Mouse (Mus musculus) splenic B cell, adult 2 months (primary cell): Measurements from ENCODE around the gene Gm20388.
A peak's percentile ranks its signal among the peaks of the same experiment; 100 is the strongest.

Experiments
- DNase-seq: peaks from one replicate; pipeline ENCODE4 v3.0.0-alpha.2; 2011; ENCODE audit warnings: low read depth, low spot score
- H3K27me3 ChIP-seq: 2 replicates; pipeline ENCODE4 v1.6.1; 2012; ENCODE audit warnings: mild to moderate bottlenecking, low read length, moderate library complexity, mixed read lengths; ENCODE audit not compliant: control insufficient read depth, poor library complexity, insufficient read depth, severe bottlenecking
- H3K36me3 ChIP-seq: 2 replicates; pipeline ENCODE4 v1.6.1; 2012; ENCODE audit warnings: mild to moderate bottlenecking, low read length, moderate library complexity, mixed read lengths; ENCODE audit not compliant: control insufficient read depth, poor library complexity, insufficient read depth, severe bottlenecking

Gm20388 gene

GRCm38 (mm10) chr8:120177318-120178123 is 266.9 kb downstream of the Gm20388 start, which contains the start of gene Fam92b:
Fam92b (minus strand) TSS chr8:120177466.
- H3K27me3 ChIP-seq, result no peaks in the 10 kb centered on the region
- DNase-seq, result peak; percentile 74
- H3K36me3 ChIP-seq, result no peaks in the 10 kb centered on the region

- DNase-seq, result no peak
- H3K36me3 ChIP-seq, result no peaks in the 10 kb centered on the region
Observed at GRCm38 (mm10) chr8:120178124-120178514, 267.5 kb downstream of the Gm20388 start.

GRCm38 (mm10) chr8:120179027-120179431 is 268.4 kb downstream of the Gm20388 start:
- DNase-seq, result peak; percentile 90
- Histone ChIP-seq H3K27me3 (no peaks in the 10 kb centered on the region), H3K36me3 (no peaks in the 10 kb centered on the region)

More at GRCm38 (mm10) chr8:120178124-120178514, 267.5 kb downstream of the Gm20388 start:
- no peaks in the 10 kb centered on the region for H3K27me3 ChIP-seq

GRCm38 (mm10) chr8:120180445-120180970 is 269.9 kb downstream of the Gm20388 start:
- Histone ChIP-seq H3K27me3 (no peaks in the 10 kb centered on the region), H3K36me3 (no peaks in the 10 kb centered on the region)
- DNase-seq, result no peak

GRCm38 (mm10) chr8:120181274-120181673 is 270.6 kb downstream of the Gm20388 start:
- Histone ChIP-seq H3K27me3 (no peaks in the 10 kb centered on the region), H3K36me3 (no peaks in the 10 kb centered on the region)
- no peak for DNase-seq

- no peaks in the 10 kb centered on the region for H3K27me3 ChIP-seq
- DNase-seq, result no peak
- no peaks in the 10 kb centered on the region for H3K36me3 ChIP-seq
Observed at GRCm38 (mm10) chr8:120181861-120182414, 271.3 kb downstream of the Gm20388 start.

- DNase-seq, result no peak
- no peaks in the 10 kb centered on the region for H3K27me3 ChIP-seq
- no peaks in the 10 kb centered on the region for H3K36me3 ChIP-seq
Observed at GRCm38 (mm10) chr8:120184366-120184765, 273.7 kb downstream of the Gm20388 start.

- no peaks in the 10 kb centered on the region for H3K36me3 ChIP-seq
- DNase-seq, result no peak
- no peaks in the 10 kb centered on the region for H3K27me3 ChIP-seq
Observed at GRCm38 (mm10) chr8:120184850-120185792, 274.5 kb downstream of the Gm20388 start.

GRCm38 (mm10) chr8:120186454-120186853 is 275.8 kb downstream of the Gm20388 start:
- Histone ChIP-seq H3K36me3 (no peaks in the 10 kb centered on the region), H3K27me3 (no peaks in the 10 kb centered on the region)
- no peak for DNase-seq

GRCm38 (mm10) chr8:120188510-120188909 is 277.9 kb downstream of the Gm20388 start:
- DNase-seq, result no peak
- no peaks in the 10 kb centered on the region for H3K27me3 ChIP-seq

GRCm38 (mm10) chr8:120189440-120189839 is 278.8 kb downstream of the Gm20388 start:
- no peak for DNase-seq
- no peaks in the 10 kb centered on the region for H3K27me3 ChIP-seq
- H3K36me3 ChIP-seq, result no peaks in the 10 kb centered on the region

More at GRCm38 (mm10) chr8:120188510-120188909, 277.9 kb downstream of the Gm20388 start:
- no peaks in the 10 kb centered on the region for H3K36me3 ChIP-seq

GRCm38 (mm10) chr8:120190107-120190809 is 279.6 kb downstream of the Gm20388 start:
- no peaks in the 10 kb centered on the region for H3K36me3 ChIP-seq
- no peak for DNase-seq
- H3K27me3 ChIP-seq, result no peaks in the 10 kb centered on the region

- DNase-seq, result no peak
- Histone ChIP-seq H3K27me3 (no peaks in the 10 kb centered on the region), H3K36me3 (no peaks in the 10 kb centered on the region)
Observed at GRCm38 (mm10) chr8:120190810-120191413, 280.3 kb downstream of the Gm20388 start.

- no peaks in the 10 kb centered on the region for H3K27me3 ChIP-seq
- no peaks in the 10 kb centered on the region for H3K36me3 ChIP-seq
- DNase-seq, result no peak
Observed at GRCm38 (mm10) chr8:120191633-120192032, 281.0 kb downstream of the Gm20388 start.
